Mouse (Mus musculus) retina, embryonic 14.5 days (tissue): ENCODE results near the gene Gm765.

Experiments used
- DNase-seq: peaks from one replicate; pipeline ENCODE4 v3.0.0-alpha.2; 2015; ENCODE audit warnings: low spot score

Gm765 gene

GRCm38 (mm10) chr6:98342654-98343053 is at the start of gene Gm765:
TSS of gene Gm765 (minus strand) at chr6:98342754.
- no peak for DNase-seq

- DNase-seq: no peak
These were observed 42.9 kb upstream of the Gm765 start for GRCm38 (mm10) chr6:98385487-98385886.

GRCm38 (mm10) chr6:98384431-98384830 is 41.9 kb upstream of the Gm765 start:
- no peak for DNase-seq

- DNase-seq: peak; percentile 72
These were observed 40.9 kb upstream of the Gm765 start for GRCm38 (mm10) chr6:98383411-98383810.

DNA sequence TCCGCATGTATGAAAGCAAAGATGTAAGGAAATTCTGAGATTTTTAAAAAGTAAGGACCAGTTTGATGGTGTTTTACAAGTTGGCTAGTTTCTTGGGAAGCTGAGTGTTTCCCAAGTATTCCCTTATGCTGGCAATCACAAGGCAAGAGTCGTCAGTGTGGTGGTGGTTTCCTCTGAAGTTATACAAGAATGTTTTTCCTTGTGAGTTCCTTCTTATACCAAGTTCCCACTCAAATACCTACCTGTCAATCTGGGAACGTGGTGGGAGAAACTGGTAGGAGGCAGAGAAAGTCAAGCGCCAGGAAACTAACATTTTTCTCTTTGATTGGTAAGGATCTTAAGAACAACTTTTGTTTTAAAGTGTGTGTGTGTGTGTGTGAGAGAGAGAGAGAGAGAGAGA is 23.6 kb upstream of the Gm765 start:
- DNase-seq: no peak

- DNase-seq: no peak
These were observed 12.7 kb upstream of the Gm765 start for GRCm38 (mm10) chr6:98355271-98355670.

DNA sequence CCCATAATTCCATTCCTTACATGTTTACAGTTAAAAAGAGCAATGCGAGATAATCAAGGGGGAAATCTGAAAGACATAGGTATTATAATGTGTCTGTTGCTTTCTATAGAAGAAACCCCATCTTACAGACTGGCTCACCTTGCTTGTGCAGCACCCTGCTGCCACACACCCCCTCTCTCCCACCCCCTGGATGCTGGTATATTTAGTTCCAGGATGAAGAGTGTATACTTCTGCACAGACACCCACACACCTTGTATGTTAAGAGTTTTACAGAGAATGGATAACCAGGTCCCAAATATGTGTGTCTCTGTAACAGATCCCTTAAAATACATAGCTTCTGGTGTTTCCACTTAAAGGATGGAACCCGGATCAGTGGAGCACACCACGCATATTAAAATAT is 10.7 kb upstream of the Gm765 start:
- no peak for DNase-seq

GRCm38 (mm10) chr6:98332714-98333113 is 9.8 kb downstream of the Gm765 start:
- DNase-seq: no peak

DNA sequence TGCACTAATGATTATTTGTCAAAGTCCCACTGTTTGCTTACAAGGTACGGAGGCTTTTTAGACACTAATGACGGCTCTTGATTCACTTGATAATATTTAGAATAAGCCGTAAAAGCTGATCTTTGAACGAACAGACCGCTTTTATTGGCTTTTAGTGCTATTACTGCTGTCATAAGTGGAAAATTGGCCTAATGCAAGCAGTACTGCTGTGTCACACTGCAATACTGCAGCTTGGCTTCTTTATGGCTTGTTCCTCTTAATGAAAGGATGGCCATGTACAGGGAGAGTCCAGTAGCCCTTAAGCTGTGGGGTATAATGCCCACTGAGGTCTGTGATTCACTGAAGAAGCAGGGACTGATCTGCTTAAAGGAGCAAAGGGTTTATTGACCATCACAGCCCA is 30.9 kb downstream of the Gm765 start:
- no peak for DNase-seq

DNA sequence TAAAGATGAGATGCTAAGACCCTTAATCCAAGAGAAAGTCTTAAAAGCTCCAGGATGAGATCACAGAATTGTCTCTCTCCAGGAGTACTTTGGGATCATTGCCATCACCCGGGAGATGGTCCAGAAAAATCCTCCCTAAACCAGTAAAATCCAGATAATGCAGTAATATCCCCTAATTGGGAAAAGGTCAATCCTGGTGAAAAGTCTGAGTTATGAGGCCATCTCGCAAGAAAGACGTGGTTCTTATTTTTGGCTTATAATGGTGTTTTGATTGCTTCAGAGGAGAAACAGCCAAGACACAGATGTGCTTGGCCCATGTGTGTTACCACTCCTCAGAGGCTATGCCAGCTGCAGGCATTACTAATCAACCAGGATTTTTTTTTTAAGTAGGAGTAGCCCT is 34.9 kb downstream of the Gm765 start:
- no peak for DNase-seq

GRCm38 (mm10) chr6:98307159-98307558 is 35.4 kb downstream of the Gm765 start:
- no peak for DNase-seq

GRCm38 (mm10) chr6:98292064-98292463 is 50.5 kb downstream of the Gm765 start:
- DNase-seq: no peak

DNA sequence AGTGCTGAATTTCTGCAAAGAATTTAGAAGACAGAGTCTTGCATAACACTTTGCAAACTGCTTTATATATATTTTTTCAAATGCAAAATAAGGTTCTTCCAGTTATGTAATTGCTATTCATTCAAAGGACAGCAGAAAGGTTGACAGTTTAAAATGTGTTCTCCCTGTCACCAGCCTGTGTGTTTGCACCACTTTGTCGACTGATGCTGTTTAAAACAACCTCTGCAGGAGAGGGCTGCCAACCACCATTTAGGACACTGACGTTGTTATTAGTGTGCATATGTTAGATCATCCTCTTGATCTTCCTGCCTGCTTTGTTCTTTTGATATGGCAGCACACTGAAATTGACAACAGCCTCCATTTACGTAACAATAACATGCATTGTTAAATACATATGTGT is 54.2 kb downstream of the Gm765 start:
- no peak for DNase-seq

DNA sequence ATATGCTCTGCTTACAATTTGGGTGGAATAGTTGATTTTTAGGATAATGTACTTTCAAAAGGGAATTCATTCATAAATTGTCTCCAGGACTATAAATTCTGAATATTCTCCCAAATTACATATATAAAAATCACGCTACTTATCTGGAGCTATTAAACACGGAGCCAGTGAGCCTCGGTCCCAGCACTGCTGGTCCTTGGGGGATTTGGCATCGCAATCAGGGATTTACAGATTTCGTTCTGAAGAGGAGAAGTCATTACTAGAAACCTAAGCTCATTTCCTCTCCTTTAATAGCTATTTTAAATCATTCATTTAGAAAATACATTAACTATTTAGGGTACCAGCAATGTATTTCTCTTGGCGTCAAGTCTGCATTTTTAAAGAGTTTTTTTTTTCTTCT is 55.0 kb downstream of the Gm765 start:
- no peak for DNase-seq

GRCm38 (mm10) chr6:98285190-98285589 is 57.4 kb downstream of the Gm765 start:
- DNase-seq: no peak

- no peak for DNase-seq
These were observed 59.8 kb downstream of the Gm765 start for GRCm38 (mm10) chr6:98282791-98283190.

DNA sequence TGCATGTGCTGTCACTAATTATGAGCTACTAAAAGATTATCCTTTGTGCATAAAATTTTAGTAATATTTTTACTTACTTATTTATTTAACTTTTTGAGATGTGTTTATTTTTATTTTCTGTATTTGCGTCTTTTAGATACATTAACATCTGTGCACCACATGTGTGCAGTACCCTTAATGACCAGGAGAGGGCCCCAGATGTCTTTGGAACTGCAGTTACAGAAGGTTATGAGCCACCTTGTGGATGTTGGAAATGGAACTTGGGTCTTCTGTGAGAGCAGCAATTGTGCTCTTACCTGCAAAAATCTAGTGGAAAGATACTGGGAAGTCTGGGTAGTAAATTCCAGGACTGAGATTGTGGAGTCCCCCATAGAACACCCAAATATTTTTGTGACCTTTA is 71.0 kb downstream of the Gm765 start:
- peak; percentile 35 for DNase-seq

DNA sequence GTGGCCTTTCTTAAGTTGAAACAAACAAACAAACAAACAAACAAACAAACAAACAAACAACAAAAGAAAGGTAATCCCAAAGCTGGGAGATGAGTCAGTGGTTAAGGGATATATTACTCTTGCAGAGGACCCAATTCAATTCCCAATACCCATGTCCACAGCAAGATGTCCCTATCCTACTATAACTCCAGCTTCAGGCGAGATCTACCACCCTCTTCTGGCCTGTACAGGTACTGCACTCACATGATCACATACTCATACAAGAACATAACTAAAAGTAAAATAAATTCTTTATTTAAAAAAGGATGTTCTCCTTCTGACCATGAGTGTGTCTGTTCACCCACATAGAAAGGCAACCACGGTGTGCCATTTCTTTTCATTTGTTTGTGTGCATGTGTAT is 79.6 kb downstream of the Gm765 start:
- no peak for DNase-seq

DNA sequence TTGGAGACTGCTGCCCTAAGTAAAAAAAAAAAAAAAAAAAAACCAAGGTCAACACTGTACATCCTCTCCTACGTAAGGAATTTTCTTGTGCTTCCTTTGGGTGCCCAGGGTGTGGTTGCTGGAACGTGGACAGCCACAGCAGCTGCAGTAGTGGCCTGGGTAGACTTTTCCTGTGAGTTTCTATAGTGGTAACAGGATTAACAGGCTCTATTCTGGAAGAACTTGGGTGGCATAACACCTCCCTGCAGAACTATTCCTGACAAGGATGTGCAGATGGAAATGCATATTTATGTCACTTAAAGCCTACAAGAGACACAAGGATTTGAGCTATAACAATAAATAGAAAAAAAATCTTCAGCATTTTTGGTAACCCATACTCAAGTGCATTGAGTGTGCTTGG is 83.5 kb downstream of the Gm765 start:
- DNase-seq: no peak

GRCm38 (mm10) chr6:98246449-98246848 is 96.1 kb downstream of the Gm765 start:
- no peak for DNase-seq

DNA sequence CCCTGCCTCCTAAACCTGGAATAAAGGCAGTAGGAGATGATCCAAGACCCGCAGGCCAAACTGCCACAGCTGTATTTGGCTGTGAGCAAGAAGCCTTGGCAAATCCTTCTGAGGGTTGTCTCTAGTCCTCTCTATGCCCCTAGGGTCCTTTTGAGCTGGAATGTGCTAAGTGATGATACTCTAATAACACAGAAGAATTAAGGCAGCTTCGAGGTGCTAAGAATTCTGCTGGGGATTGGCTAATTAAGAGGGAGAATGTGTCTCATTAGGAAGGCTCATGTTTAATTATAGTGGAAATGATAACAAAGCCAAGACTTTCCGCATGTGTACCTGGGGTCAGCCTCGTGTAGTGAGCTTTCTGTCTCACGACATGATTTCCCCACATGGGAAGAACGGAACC is 99.4 kb downstream of the Gm765 start:
- DNase-seq: peak; percentile 16

- DNase-seq: no peak
These were observed 101.8 kb downstream of the Gm765 start for GRCm38 (mm10) chr6:98240561-98241272.

DNA sequence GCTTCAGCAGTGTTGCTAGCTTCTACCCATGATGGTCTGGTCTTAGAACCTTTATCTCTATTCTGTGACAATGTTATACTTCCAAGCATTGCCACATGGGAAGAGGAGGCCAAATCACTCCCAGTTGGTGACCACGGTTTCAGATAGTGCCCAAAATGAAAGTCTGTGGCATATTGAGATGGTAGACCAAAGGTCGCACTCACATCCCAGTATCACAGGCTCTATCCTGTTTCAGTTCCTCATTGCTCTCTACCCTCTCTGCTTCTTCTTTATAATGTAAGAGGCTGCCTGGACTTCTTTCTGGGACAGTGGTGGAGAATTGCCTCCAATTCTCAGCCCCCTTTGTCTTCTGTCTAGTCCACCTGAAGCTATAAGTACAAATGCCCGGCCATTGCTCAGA is 108.5 kb downstream of the Gm765 start:
- no peak for DNase-seq

GRCm38 (mm10) chr6:98223923-98224322 is 118.6 kb downstream of the Gm765 start:
- DNase-seq: no peak

DNA sequence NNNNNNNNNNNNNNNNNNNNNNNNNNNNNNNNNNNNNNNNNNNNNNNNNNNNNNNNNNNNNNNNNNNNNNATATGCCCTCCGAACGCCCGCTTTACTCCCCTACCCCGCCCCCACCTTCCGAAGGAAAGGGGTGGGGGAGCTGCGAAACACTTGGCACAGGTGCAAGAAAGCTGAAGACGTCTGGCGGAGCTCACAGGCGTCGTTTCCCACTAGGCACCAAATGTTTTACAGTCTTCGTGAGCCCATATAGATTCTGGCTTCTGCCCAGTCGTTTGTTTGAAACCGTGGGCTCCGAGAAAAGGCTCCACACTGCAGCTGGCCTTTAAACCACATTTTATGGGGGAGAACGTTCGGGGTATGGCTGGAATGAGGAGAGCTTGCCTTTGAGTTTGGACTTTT is 120.6 kb downstream of the Gm765 start:
- DNase-seq: no peak
